Mouse (Mus musculus) myocyte (in vitro differentiated cells): Measurements from ENCODE around the gene Paqr4. TPM values are rescaled to one million over a fixed set of nuclear protein-coding genes. Genes with fewer than 3 reads are reported as not detected.

Experiments used
- H3K27me3 ChIP-seq: one replicate; pipeline ENCODE4 v1.6.1; 2011; ENCODE audit not compliant: control insufficient read depth, insufficient read depth, insufficient read length
- H3K36me3 ChIP-seq: one replicate; pipeline ENCODE4 v1.6.1; 2011; ENCODE audit not compliant: control insufficient read depth, insufficient read depth
- H3K4me2 ChIP-seq: one replicate; pipeline ENCODE4 v1.6.1; 2011; ENCODE audit warnings: low read depth, control low read depth
- H3K4me3 ChIP-seq: one replicate; pipeline ENCODE4 v1.5.1; 2011; ENCODE audit warnings: mild to moderate bottlenecking, control low read depth, moderate library complexity
- H3K79me2 ChIP-seq: one replicate; pipeline ENCODE4 v1.6.1; 2011; ENCODE audit not compliant: control insufficient read depth, insufficient read depth
- H3ac ChIP-seq: one replicate; pipeline ENCODE4 v1.6.1; 2011; ENCODE audit not compliant: control insufficient read depth, insufficient read length
- CEBPB ChIP-seq: IDR thresholded peaks from 2 replicates; pipeline ENCODE4 v1.6.1; 2011; ENCODE audit warnings: mild to moderate bottlenecking, moderate library complexity; ENCODE audit not compliant: poor library complexity, insufficient read depth, severe bottlenecking
- E2F4 ChIP-seq: IDR thresholded peaks from one replicate; pipeline ENCODE4 v1.6.1; 2011; ENCODE audit warnings: mild to moderate bottlenecking, control low read depth, moderate library complexity; ENCODE audit not compliant: insufficient read depth
- MAX ChIP-seq: IDR thresholded peaks from one replicate; pipeline ENCODE4 v1.6.1; 2011; ENCODE audit warnings: low read depth, mild to moderate bottlenecking, control low read depth
- MYOD1 ChIP-seq, 3 experiments: IDR thresholded peaks; one replicate each; pipeline ENCODE4 v1.6.1; 2011; ENCODE audit warnings: control low read depth in 2 of 3, low read depth in 2 of 3, mild to moderate bottlenecking in 2 of 3, moderate library complexity in 1 of 3; ENCODE audit not compliant: insufficient read length in 2 of 3, control insufficient read depth in 1 of 3
- MYOG ChIP-seq, 3 experiments: IDR thresholded peaks; one replicate each; pipeline ENCODE4 v1.6.1; 2011; ENCODE audit warnings: control low read depth in 2 of 3, low read depth in 2 of 3, mild to moderate bottlenecking in 2 of 3; ENCODE audit not compliant: insufficient read length in 2 of 3, control insufficient read depth in 1 of 3, insufficient read depth in 1 of 3
- POLR2A ChIP-seq: IDR thresholded peaks from one replicate; pipeline ENCODE4 v1.6.1; 2011; ENCODE audit warnings: low read depth, mild to moderate bottlenecking, control low read depth, moderate library complexity; ENCODE audit not compliant: insufficient read length
- POLR2AphosphoS2 ChIP-seq: IDR thresholded peaks from one replicate; pipeline ENCODE4 v1.6.1; 2011; ENCODE audit warnings: low read depth, control low read depth; ENCODE audit not compliant: insufficient read length
- REST ChIP-seq: IDR thresholded peaks from one replicate; pipeline ENCODE4 v1.6.1; 2011; ENCODE audit warnings: mild to moderate bottlenecking, control low read depth, moderate library complexity; ENCODE audit not compliant: insufficient read depth, insufficient read length
- SRF ChIP-seq: IDR thresholded peaks from one replicate; pipeline ENCODE4 v1.6.1; 2011; ENCODE audit warnings: low read depth; ENCODE audit not compliant: control insufficient read depth, insufficient read length
- TCF12 ChIP-seq: IDR thresholded peaks from one replicate; pipeline ENCODE4 v1.6.1; 2011; ENCODE audit warnings: mild to moderate bottlenecking, control low read depth; ENCODE audit not compliant: poor library complexity, insufficient read depth, severe bottlenecking
- TCF3 ChIP-seq: IDR thresholded peaks from one replicate; pipeline ENCODE4 v1.6.1; 2011; ENCODE audit warnings: low read depth, control low read depth; ENCODE audit not compliant: insufficient read length
- USF1 ChIP-seq: IDR thresholded peaks from one replicate; pipeline ENCODE4 v1.6.1; 2011; ENCODE audit warnings: low read depth, mild to moderate bottlenecking, control low read depth, moderate library complexity
- polyA plus RNA-seq: library from polyadenylated mRNA; unstranded; fragments of >200 nt; fragmentation: generic; extraction: Trizol; gene quantifications from one replicate; pipeline ENCODE4 v1.2.1, GENCODE M21; 2012; ENCODE audit warnings: missing spikeins

Gene Paqr4
- polyA plus RNA-seq, 1 experiment = 15.4 TPM

- Histone ChIP-seq H3K4me2 (no peak overlapping the region), H3K4me3 (no peak overlapping the region), H3K36me3 (no peaks in the 10 kb centered on the region), H3K79me2 (no peaks in the 10 kb centered on the region), H3K27me3 (no peaks in the 10 kb centered on the region), H3ac (no peak overlapping the region)
- no peak for TF ChIP-seq MYOD1 (IDR thresholded peaks at IDR 0.05; ENCODE audit: control insufficient read depth in 1 of 3, insufficient read length in 2 of 3, low read depth in 2 of 3)
- no peak for TF ChIP-seq E2F4
- no peak for TF ChIP-seq POLR2AphosphoS2
- no peak for TF ChIP-seq REST
- no peak for TF ChIP-seq USF1
- TF ChIP-seq POLR2A = no peak
- TF ChIP-seq SRF = no peak
- TF ChIP-seq MYOG (IDR thresholded peaks at IDR 0.05; ENCODE audit: control insufficient read depth in 1 of 3, insufficient read depth in 1 of 3, insufficient read length in 2 of 3, low read depth in 2 of 3) = no peak
- no peak for TF ChIP-seq TCF12
- TF ChIP-seq CEBPB = no peak
- no peak for TF ChIP-seq MAX
- TF ChIP-seq TCF3 = no peak
Observed at GRCm38 (mm10) chr17:23783352-23783751, 42.7 kb upstream of the Paqr4 start.

- TF ChIP-seq CEBPB (no peak), MYOG (IDR thresholded peaks at IDR 0.05; ENCODE audit: control insufficient read depth in 1 of 3, insufficient read depth in 1 of 3, insufficient read length in 2 of 3, low read depth in 2 of 3) (no peak), MAX (no peak), REST (no peak), E2F4 (no peak), TCF12 (no peak), SRF (no peak), MYOD1 (IDR thresholded peaks at IDR 0.05; ENCODE audit: control insufficient read depth in 1 of 3, insufficient read length in 2 of 3, low read depth in 2 of 3) (no peak), TCF3 (no peak), POLR2AphosphoS2 (no peak), USF1 (no peak), POLR2A (no peak)
- Histone ChIP-seq H3K79me2 (no peaks in the 10 kb centered on the region), H3ac (no peak overlapping the region), H3K36me3 (no peaks in the 10 kb centered on the region), H3K4me3 (no peak overlapping the region), H3K27me3 (no peaks in the 10 kb centered on the region), H3K4me2 (no peak overlapping the region)
Observed at GRCm38 (mm10) chr17:23778447-23778846, 37.8 kb upstream of the Paqr4 start.

GRCm38 (mm10) chr17:23777141-23777540, 36.5 kb upstream of the Paqr4 start:
- no peak overlapping the region for H3K4me3 ChIP-seq
- no peaks in the 10 kb centered on the region for H3K27me3 ChIP-seq
- no peak overlapping the region for H3ac ChIP-seq
- H3K79me2 ChIP-seq = no peaks in the 10 kb centered on the region
- TF ChIP-seq E2F4 = no peak
- no peak for TF ChIP-seq TCF3
- TF ChIP-seq MYOD1 (IDR thresholded peaks at IDR 0.05; ENCODE audit: control insufficient read depth in 1 of 3, insufficient read length in 2 of 3, low read depth in 2 of 3) = no peak
- no peak for TF ChIP-seq POLR2A
- no peak for TF ChIP-seq SRF
- TF ChIP-seq REST = no peak
- no peak for TF ChIP-seq TCF12
- H3K4me2 ChIP-seq = no peak overlapping the region
- H3K36me3 ChIP-seq = no peaks in the 10 kb centered on the region

GRCm38 (mm10) chr17:23776216-23776615, 35.5 kb upstream of the Paqr4 start:
- no peak overlapping the region for H3K4me3 ChIP-seq
- H3K36me3 ChIP-seq = no peaks in the 10 kb centered on the region
- no peaks in the 10 kb centered on the region for H3K27me3 ChIP-seq
- no peak overlapping the region for H3K4me2 ChIP-seq
- TF ChIP-seq POLR2AphosphoS2 (no peak), REST (no peak), MYOG (IDR thresholded peaks at IDR 0.05; ENCODE audit: control insufficient read depth in 1 of 3, insufficient read depth in 1 of 3, insufficient read length in 2 of 3, low read depth in 2 of 3) (no peak), POLR2A (no peak), TCF12 (no peak), MAX (no peak), CEBPB (no peak), MYOD1 (IDR thresholded peaks at IDR 0.05; ENCODE audit: control insufficient read depth in 1 of 3, insufficient read length in 2 of 3, low read depth in 2 of 3) (no peak), TCF3 (no peak), SRF (no peak), E2F4 (no peak)
- no peak overlapping the region for H3ac ChIP-seq
- no peaks in the 10 kb centered on the region for H3K79me2 ChIP-seq

DNA sequence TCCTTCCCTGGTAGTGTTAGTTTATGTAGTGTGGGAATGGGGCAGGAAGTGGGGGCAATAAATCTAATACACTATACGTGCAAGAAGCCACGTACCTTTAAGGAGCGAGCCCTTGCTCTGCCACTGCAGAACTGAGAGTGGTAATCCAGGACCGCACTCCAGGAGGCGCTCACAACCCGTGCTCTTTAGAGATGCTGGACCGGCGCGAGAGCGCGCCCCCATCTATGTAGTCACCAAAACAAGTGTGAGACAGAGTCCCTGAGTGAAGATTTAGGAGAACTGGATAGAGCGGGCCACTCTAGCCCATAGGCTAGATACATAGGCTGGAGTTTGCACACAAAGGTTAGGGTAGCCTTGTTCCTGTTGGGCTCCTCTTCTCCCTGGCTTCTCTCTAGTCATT, 33.4 kb upstream of the Paqr4 start:
- Histone ChIP-seq H3K27me3 (no peaks in the 10 kb centered on the region), H3K79me2 (peaks cover 12% of the 10 kb centered on the region), H3ac (no peak overlapping the region), H3K4me2 (no peak overlapping the region), H3K4me3 (no peak overlapping the region), H3K36me3 (no peaks in the 10 kb centered on the region)
- TF ChIP-seq CEBPB = no peak
- no peak for TF ChIP-seq MYOG (IDR thresholded peaks at IDR 0.05; ENCODE audit: control insufficient read depth in 1 of 3, insufficient read depth in 1 of 3, insufficient read length in 2 of 3, low read depth in 2 of 3)
- TF ChIP-seq POLR2A = no peak
- no peak for TF ChIP-seq E2F4
- no peak for TF ChIP-seq REST
- TF ChIP-seq SRF = no peak
